Mouse (Mus musculus): Measurements from ENCODE around the gene Snap91. TPM values are rescaled to one million over a fixed set of nuclear protein-coding genes. Genes with fewer than 3 reads are reported as not detected.
A peak's percentile ranks its signal among the peaks of the same experiment; 100 is the strongest.

The Snap91 gene
- polyA plus RNA-seq, 1 experiment, result 627 TPM

DNA sequence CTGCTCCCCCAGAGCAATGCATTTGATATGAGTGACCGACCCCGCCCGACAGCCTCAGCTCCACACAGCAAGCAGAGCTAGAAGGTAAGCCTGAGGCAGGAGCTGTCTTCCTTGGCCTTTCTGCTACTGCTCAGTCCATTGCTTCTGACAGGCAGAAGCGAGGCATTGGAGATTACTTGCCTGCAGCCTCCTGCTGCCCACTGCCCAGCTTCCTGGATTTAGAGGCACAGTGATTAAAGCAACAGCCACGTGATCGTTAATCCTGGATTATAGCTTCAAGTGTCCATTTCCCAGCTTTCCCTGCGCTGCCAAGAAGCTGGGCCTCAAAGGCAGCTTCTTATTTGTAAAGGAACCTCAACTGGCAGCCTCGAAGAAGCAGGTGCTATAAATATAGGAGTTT, 51.4 kb downstream of the Snap91 start:
- TF ChIP-seq CTCF (IDR thresholded peaks at IDR 0.05; ENCODE audit: insufficient read depth, low read depth, low read length) (no peak), POLR2A (IDR thresholded peaks at IDR 0.05; ENCODE audit: insufficient read depth, low read depth, low read length) (no peak)
- 0 out of 2 replicates have a peak overlapping the region, but pooled peaks have one; percentile 2 for H3K27ac ChIP-seq (ENCODE audit: insufficient read depth, low read depth, low read length)
- WGBS, result 45% methylated on average over 8 of the region's 8 CpGs
- H3K4me1 ChIP-seq (ENCODE audit: control insufficient read depth, insufficient read depth, low read length), result peaks cover 4% of the 10 kb centered on the region
- H3K4me3 ChIP-seq (ENCODE audit: insufficient read depth, low read depth, low read length), result no peak overlapping the region

DNA sequence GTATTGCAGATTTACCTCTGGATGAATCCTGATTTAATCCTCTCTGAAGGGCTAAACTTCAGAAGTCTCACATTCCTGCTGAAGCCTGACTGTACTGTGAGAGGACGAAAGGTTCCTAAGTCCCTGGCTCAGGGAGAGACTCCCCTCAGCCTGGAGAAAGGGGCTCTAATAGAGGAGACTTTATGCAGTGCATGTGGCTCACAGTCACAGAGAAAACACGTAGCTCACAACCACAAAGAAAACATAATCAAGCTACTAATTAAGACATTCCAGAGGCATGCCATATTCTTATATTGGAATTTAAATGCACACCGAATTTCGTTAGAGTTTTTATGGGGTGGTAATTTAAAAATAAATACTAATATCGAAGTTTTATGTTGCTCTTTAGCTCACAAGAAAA, 61.1 kb downstream of the Snap91 start:
- TF ChIP-seq POLR2A (IDR thresholded peaks at IDR 0.05; ENCODE audit: insufficient read depth, low read depth, low read length), result no peak
- TF ChIP-seq CTCF (IDR thresholded peaks at IDR 0.05; ENCODE audit: insufficient read depth, low read depth, low read length), result no peak
- Histone ChIP-seq H3K4me1 (ENCODE audit: control insufficient read depth, insufficient read depth, low read length) (peaks cover 4% of the 10 kb centered on the region), H3K4me3 (ENCODE audit: insufficient read depth, low read depth, low read length) (no peak overlapping the region), H3K27ac (ENCODE audit: insufficient read depth, low read depth, low read length) (no peak overlapping the region)
- 53% methylated on average over 5 of the region's 5 CpGs for WGBS

DNA sequence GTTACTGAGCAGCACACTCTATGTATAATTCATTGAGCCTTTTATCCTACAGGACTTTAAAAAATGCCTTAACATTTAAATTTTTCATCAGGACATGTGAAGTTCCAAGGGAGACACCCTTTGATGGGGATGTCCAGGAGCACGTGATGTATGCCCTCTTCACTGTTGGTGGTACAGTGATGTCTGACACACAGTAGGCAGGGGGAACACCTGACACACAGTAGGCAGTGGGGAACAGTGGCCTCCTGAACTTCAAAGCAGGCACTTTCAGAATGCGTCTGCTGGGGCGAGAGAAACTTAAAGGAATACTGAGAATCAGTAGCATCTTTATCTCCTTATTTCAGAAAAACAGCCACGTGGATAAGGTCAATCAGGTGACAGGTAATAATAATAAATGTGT, 62.8 kb downstream of the Snap91 start:
- WGBS, result 78% methylated on average over 4 of the region's 4 CpGs
- Histone ChIP-seq H3K4me1 (ENCODE audit: control insufficient read depth, insufficient read depth, low read length) (peaks cover 6% of the 10 kb centered on the region), H3K27ac (ENCODE audit: insufficient read depth, low read depth, low read length) (no peak overlapping the region), H3K4me3 (ENCODE audit: insufficient read depth, low read depth, low read length) (no peak overlapping the region)
- TF ChIP-seq CTCF (IDR thresholded peaks at IDR 0.05; ENCODE audit: insufficient read depth, low read depth, low read length) (no peak), POLR2A (IDR thresholded peaks at IDR 0.05; ENCODE audit: insufficient read depth, low read depth, low read length) (no peak)

DNA sequence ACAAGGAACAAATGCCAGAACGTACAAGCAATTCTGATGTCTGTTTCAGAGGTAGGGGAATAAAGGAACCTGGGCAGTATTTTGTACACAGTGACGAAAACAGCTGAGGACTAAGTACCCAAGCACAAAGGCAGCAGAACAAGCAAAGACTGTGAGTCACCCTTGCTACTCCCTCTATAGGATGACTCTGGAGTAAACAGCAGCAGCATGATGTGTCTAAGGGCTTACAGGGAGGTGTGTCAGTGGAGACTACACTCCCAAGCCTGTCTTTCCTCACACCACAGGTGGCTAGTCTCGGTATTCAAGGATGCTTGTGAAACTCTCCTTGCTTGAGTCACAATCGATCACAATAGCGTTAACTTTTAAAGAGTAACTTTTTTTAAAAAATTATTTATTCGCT, 66.1 kb downstream of the Snap91 start:
- no peak overlapping the region for H3K4me3 ChIP-seq (ENCODE audit: insufficient read depth, low read depth, low read length)
- H3K27ac ChIP-seq (ENCODE audit: insufficient read depth, low read depth, low read length), result no peak overlapping the region
- H3K4me1 ChIP-seq (ENCODE audit: control insufficient read depth, insufficient read depth, low read length), result peaks cover 6% of the 10 kb centered on the region
- 50% methylated on average over 6 of the region's 6 CpGs for WGBS
- TF ChIP-seq POLR2A (IDR thresholded peaks at IDR 0.05; ENCODE audit: insufficient read depth, low read depth, low read length), result no peak
- no peak for TF ChIP-seq CTCF (IDR thresholded peaks at IDR 0.05; ENCODE audit: insufficient read depth, low read depth, low read length)

DNA sequence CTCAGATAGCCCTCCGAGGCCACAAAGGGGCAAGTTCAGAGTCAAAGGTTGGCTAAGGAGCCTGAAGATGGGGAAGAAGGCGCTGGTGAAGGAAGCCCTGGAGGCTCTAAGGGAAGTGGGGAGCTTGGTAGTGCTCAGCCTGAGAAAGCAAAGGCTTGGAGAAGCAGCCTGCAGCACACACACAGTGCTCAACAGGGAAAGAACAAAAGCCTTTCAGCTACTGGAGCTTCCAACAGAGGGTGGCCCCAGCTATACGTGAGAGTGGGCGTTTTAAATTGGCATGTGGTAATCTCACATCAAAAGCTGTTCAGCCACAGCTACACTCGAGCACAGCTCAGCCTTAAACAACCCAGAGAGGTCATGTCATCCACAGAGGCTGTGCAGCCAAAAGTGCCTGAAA, 67.1 kb downstream of the Snap91 start:
- WGBS, result 23% methylated on average over 5 of the region's 5 CpGs
- Histone ChIP-seq H3K4me3 (ENCODE audit: insufficient read depth, low read depth, low read length) (no peak overlapping the region), H3K27ac (ENCODE audit: insufficient read depth, low read depth, low read length) (no peak overlapping the region), H3K4me1 (ENCODE audit: control insufficient read depth, insufficient read depth, low read length) (peaks cover 6% of the 10 kb centered on the region)
- no peak for TF ChIP-seq POLR2A (IDR thresholded peaks at IDR 0.05; ENCODE audit: insufficient read depth, low read depth, low read length)
- no peak for TF ChIP-seq CTCF (IDR thresholded peaks at IDR 0.05; ENCODE audit: insufficient read depth, low read depth, low read length)

DNA sequence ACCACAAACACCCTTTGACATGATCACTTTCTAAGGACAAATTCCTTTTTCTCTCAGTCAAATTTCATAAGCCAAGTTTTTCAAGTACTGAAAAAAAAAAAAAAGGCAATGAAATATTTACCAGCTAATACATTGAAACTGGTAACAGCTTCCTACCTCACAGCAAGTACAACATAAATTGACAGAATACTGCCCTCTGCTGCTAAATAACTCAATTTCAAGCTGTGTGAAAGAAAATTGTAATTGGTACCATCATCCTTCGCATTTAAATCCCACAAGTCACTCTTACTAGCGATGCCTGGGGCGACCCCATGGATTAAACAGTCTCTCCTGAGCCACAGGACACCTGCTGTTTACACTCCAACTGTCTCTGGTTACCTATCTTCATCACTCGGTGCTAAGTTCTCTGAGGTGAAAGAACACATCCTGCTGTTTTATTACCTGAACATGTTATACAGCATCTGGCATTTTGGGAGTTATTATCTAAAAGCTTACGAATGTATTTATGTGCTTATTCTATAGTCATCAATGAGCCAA, 69.7 kb downstream of the Snap91 start:
- WGBS, result 45% methylated on average over 5 of the region's 5 CpGs
- TF ChIP-seq CTCF (IDR thresholded peaks at IDR 0.05; ENCODE audit: insufficient read depth, low read depth, low read length) (no peak), POLR2A (IDR thresholded peaks at IDR 0.05; ENCODE audit: insufficient read depth, low read depth, low read length) (no peak)

DNA sequence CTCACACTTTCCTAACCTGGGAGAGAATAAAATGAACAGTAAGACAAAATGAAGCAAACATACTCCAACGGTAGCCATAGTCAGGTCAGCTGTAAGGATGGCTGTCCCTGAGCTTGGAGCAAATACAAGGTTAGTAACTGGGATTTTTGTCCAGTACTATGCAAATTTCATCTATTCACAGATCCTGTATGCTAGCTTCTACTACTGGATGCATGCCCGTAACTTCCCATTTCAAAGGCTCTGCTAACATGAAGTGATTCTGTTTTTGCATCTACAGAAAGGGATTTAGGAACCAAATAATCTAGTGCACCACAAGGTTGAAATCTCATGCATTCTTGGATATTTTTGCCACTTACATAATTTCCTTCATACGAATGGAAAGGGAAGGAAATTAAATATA, 70.2 kb downstream of the Snap91 start:
- H3K4me3 ChIP-seq (ENCODE audit: insufficient read depth, low read depth, low read length), result no peak overlapping the region
- H3K27ac ChIP-seq (ENCODE audit: insufficient read depth, low read depth, low read length), result no peak overlapping the region
- TF ChIP-seq POLR2A (IDR thresholded peaks at IDR 0.05; ENCODE audit: insufficient read depth, low read depth, low read length) (no peak), CTCF (IDR thresholded peaks at IDR 0.05; ENCODE audit: insufficient read depth, low read depth, low read length) (no peak)
- H3K4me1 ChIP-seq (ENCODE audit: control insufficient read depth, insufficient read depth, low read length), result peaks cover 6% of the 10 kb centered on the region
- 55% methylated on average over 3 of the region's 3 CpGs for WGBS

More for the DNA sequence above, 69.7 kb downstream of the Snap91 start:
- Histone ChIP-seq H3K4me3 (ENCODE audit: insufficient read depth, low read depth, low read length) (no peak overlapping the region), H3K27ac (ENCODE audit: insufficient read depth, low read depth, low read length) (no peak overlapping the region), H3K4me1 (ENCODE audit: control insufficient read depth, insufficient read depth, low read length) (peaks cover 6% of the 10 kb centered on the region)

DNA sequence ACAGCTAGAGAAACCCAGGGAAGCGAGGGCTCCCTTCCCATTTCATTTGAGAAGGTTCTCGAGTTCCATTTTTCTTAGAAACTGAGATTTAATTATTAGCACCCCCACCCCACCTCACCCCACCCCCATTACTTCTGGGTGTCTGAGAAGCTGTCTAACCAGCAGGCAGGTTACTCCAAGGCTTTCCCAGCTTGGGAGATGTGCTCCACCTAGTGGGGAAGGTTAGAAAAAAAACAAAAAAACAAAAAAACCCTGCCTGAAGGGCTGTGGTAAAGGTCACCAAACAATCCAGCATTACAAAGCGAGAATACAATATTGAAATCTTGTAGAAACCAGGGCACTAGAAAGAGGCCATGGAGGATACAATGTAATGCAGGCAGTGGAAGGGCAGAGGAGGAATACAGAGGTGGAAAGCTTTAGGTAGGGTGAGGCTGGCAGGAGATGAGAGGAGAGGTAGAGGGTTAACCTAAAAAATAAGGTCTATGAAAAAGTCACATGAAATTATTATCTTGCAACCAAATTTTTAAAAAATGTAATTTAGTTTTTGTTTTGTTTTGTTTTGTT, 79.8 kb downstream of the Snap91 start:
- no peak overlapping the region for H3K4me3 ChIP-seq (ENCODE audit: insufficient read depth, low read depth, low read length)
- TF ChIP-seq POLR2A (IDR thresholded peaks at IDR 0.05; ENCODE audit: insufficient read depth, low read depth, low read length), result no peak
- TF ChIP-seq CTCF (IDR thresholded peaks at IDR 0.05; ENCODE audit: insufficient read depth, low read depth, low read length), result no peak
- H3K27ac ChIP-seq (ENCODE audit: insufficient read depth, low read depth, low read length), result no peak overlapping the region
- WGBS, result 39% methylated on average over 3 of the region's 3 CpGs
- peaks cover 5% of the 10 kb centered on the region for H3K4me1 ChIP-seq (ENCODE audit: control insufficient read depth, insufficient read depth, low read length)

DNA sequence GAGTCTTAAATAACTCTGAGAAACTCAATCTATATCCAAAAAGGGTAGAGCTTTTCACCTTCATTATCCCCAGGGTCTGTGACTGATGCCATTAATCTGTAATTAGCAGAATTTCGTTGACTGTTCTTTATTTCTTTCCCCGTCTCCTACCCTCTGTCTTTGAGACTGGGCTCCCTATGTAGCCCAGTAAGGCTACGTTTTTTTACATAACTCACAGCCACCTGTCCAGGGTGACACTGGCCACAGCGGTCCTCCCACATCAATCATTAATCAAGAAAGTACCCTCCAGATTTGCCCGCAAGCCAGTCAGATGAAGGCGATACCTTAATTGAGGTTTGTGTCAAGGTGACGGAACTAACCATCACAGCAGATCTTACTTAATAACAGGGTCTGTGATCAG, 81.4 kb downstream of the Snap91 start:
- Histone ChIP-seq H3K27ac (ENCODE audit: insufficient read depth, low read depth, low read length) (0 out of 2 replicates have a peak overlapping the region, but pooled peaks have one; percentile 6), H3K4me3 (ENCODE audit: insufficient read depth, low read depth, low read length) (no peak overlapping the region), H3K4me1 (ENCODE audit: control insufficient read depth, insufficient read depth, low read length) (peaks cover 3% of the 10 kb centered on the region; the same call in 1 of the 2 replicates)
- TF ChIP-seq POLR2A (IDR thresholded peaks at IDR 0.05; ENCODE audit: insufficient read depth, low read depth, low read length), result no peak
- TF ChIP-seq CTCF (IDR thresholded peaks at IDR 0.05; ENCODE audit: insufficient read depth, low read depth, low read length), result no peak
- 63% methylated on average over 7 of the region's 7 CpGs for WGBS
